8 mouse cellular contexts compared by ENCODE assay signal in the genomic region with DNA sequence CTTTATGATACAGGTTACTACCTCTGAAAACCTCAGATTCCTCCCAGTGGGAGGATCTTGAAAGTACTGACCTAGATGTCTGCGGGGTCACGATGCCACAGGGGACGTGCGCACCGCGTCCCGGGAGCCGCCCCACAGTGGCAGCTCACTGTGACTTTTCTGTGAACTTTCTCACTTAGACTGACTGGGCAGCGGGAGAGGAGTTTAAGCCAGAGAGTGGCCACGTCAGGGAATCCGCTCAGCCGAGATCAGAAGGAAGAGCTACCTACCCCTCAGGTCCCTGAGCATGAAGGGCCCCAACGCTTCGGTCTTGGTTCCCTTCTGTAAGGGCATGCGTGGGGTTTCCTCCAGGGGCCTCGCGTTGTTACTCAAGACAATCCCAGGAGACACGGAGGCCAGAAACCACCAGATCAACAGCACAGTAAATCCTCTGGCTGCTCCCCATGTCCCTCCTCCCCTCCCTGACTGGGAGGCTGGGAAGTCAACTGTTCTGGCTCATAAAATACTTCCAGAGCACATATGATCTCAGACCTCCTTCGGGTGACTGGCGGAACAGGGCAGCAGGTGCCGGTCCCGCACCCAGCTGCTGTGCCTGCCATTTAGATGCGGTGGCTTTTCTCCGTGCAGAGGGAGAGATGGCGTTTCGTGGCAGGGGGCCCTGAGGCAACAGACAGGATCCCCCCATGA. TPM values are rescaled to one million over a fixed set of nuclear protein-coding genes. Genes with fewer than 3 reads are reported as not detected.
DNase-seq lines count a peak whose midpoint lies in the region; ATAC-seq and TF ChIP-seq lines count a peak whose summit lies in the region.

No protein-coding gene starts in this region.

- ATAC-seq in forebrain, embryonic 13.5 days: peak; percentile 10; the same call in 1 of the 2 replicates
- ATAC-seq in limb, embryonic 12.5 days (ENCODE audit: insufficient number of reproducible peaks, insufficient read depth, low FRiP score, low TSS enrichment, low read depth): peak; percentile 66; the same call in 1 of the 2 replicates
- peak; percentile 64 for ATAC-seq in neural tube, embryonic 14.5 days (ENCODE audit: low read depth)

- peak overlapping the region; percentile 10; the same call in 1 of the 2 replicates for H3K9ac ChIP-seq in ES-E14 (ENCODE audit: insufficient read depth, low read depth, low read length, poor library complexity, severe bottlenecking)
- no peak overlapping the region for H3K9ac ChIP-seq in forebrain, embryonic 13.5 days
- no peak overlapping the region for H3K9ac ChIP-seq in limb, embryonic 12.5 days (replicated peaks)
- H3K9ac ChIP-seq in neural tube, embryonic 14.5 days (replicated peaks; ENCODE audit: low read depth, low read length): 0 out of 2 replicates have a peak overlapping the region, but pooled peaks have one; percentile 17

- DNase-seq in 3T3-L1 (ENCODE audit: low read depth, low spot score): peak; percentile 42
- no peak for DNase-seq in ES-E14 (ENCODE audit: low read depth, low spot score)
- DNase-seq in heart, postnatal 4 days: peak; percentile 64
- DNase-seq in frontal cortex, postnatal 36 days (ENCODE audit: low spot score in 2 of 2): no peak
- DNase-seq in left cerebral cortex, postnatal 36 days (ENCODE audit: low spot score in 2 of 2): no peak

- H3K9me3 ChIP-seq in ES-E14 (ENCODE audit: control insufficient read depth, insufficient read depth, low read depth, low read length): no peaks in the 10 kb centered on the region
- no peaks in the 10 kb centered on the region for H3K9me3 ChIP-seq in forebrain, embryonic 13.5 days (replicated peaks)
- H3K9me3 ChIP-seq in limb, embryonic 12.5 days: no peaks in the 10 kb centered on the region
- no peaks in the 10 kb centered on the region for H3K9me3 ChIP-seq in neural tube, embryonic 14.5 days (ENCODE audit: control insufficient read depth, low read length)

- H3K27ac ChIP-seq in ES-E14 (ENCODE audit: insufficient read depth, low read depth, low read length, poor library complexity, severe bottlenecking): no peak overlapping the region
- peak overlapping the region; percentile 66 for H3K27ac ChIP-seq in forebrain, embryonic 13.5 days
- H3K27ac ChIP-seq in limb, embryonic 12.5 days: peak overlapping the region; percentile 88
- H3K27ac ChIP-seq in neural tube, embryonic 14.5 days (ENCODE audit: low read depth, low read length): peak overlapping the region; percentile 52

- in situ Hi-C loops in ES-E14 (cut with MboI; ENCODE audit: low sequenced_read_pairs in 2 of 2, unreplicated experiment in 2 of 2): no loop called here

- no peaks in the 10 kb centered on the region for H3K27me3 ChIP-seq in forebrain, embryonic 13.5 days
- H3K27me3 ChIP-seq in limb, embryonic 12.5 days: no peaks in the 10 kb centered on the region
- no peaks in the 10 kb centered on the region for H3K27me3 ChIP-seq in neural tube, embryonic 14.5 days (ENCODE audit: control insufficient read depth, insufficient read depth, low read length)

- peaks cover 2 to 24% of the 10 kb centered on the region in 2 experiments; a peak in 3 of 4 replicates for H3K4me1 ChIP-seq in ES-E14 (ENCODE audit: control insufficient read depth in 2 of 2, insufficient read depth in 2 of 2, low read length in 2 of 2, poor library complexity in 1 of 2)
- H3K4me1 ChIP-seq in forebrain, embryonic 13.5 days: peaks cover 27% of the 10 kb centered on the region
- H3K4me1 ChIP-seq in limb, embryonic 12.5 days (replicated peaks): peaks cover 60% of the 10 kb centered on the region
- H3K4me1 ChIP-seq in neural tube, embryonic 14.5 days (ENCODE audit: control insufficient read depth, insufficient read depth, low read length): peaks cover 29% of the 10 kb centered on the region

- no peaks in the 10 kb centered on the region for H3K36me3 ChIP-seq in ES-E14 (ENCODE audit: control insufficient read depth, insufficient read depth, low read length, poor library complexity, severe bottlenecking)
- H3K36me3 ChIP-seq in forebrain, embryonic 13.5 days (ENCODE audit: poor library complexity, severe bottlenecking): peaks cover 29% of the 10 kb centered on the region
- peaks cover 36% of the 10 kb centered on the region for H3K36me3 ChIP-seq in limb, embryonic 12.5 days
- peaks cover 3% of the 10 kb centered on the region; the same call in 1 of the 2 replicates for H3K36me3 ChIP-seq in neural tube, embryonic 14.5 days (ENCODE audit: control insufficient read depth, insufficient read depth, low read length)

- H3K4me3 ChIP-seq in ES-E14 (ENCODE audit: insufficient read depth in 1 of 2, low read depth in 1 of 2, low read length in 2 of 2, poor library complexity in 1 of 2, severe bottlenecking in 1 of 2): no peak overlapping the region
- H3K4me3 ChIP-seq in forebrain, embryonic 13.5 days: no peak overlapping the region
- 0 out of 2 replicates have a peak overlapping the region, but pooled peaks have one; percentile 11 for H3K4me3 ChIP-seq in limb, embryonic 12.5 days (replicated peaks)
- no peak overlapping the region for H3K4me3 ChIP-seq in neural tube, embryonic 14.5 days (ENCODE audit: low read depth, low read length)

- H3K4me2 ChIP-seq in forebrain, embryonic 13.5 days: no peak overlapping the region
- H3K4me2 ChIP-seq in limb, embryonic 12.5 days: peak overlapping the region; percentile 36
- H3K4me2 ChIP-seq in neural tube, embryonic 14.5 days (ENCODE audit: low read depth, low read length): peak overlapping the region; percentile 17

- WGBS in forebrain, embryonic 13.5 days: 72% methylated on average over 26 of the region's 26 CpGs
- WGBS in limb, embryonic 12.5 days: 25% methylated on average over 26 of the region's 26 CpGs
- 34% methylated on average over 26 of the region's 26 CpGs for WGBS in neural tube, embryonic 14.5 days

- intact Hi-C loops in left cerebral cortex, postnatal 36 days (cut with DNase I): no loop called here

TF ChIP-seq in ES-E14, 5 proteins besides CTCF, POLR2A, EP300 and RAD21:
- TF ChIP-seq ZC3H11A (IDR thresholded peaks at IDR 0.05; ENCODE audit: borderline replicate concordance, low read depth, low read length) (no peak), ZNF384 (IDR thresholded peaks at IDR 0.05; ENCODE audit: low read depth, low read length) (no peak), HCFC1 (IDR thresholded peaks at IDR 0.05; ENCODE audit: borderline replicate concordance, insufficient read depth, low read length) (no peak), MAFK (IDR thresholded peaks at IDR 0.05; ENCODE audit: insufficient read depth, low read depth, low read length) (no peak), CHD2 (IDR thresholded peaks at IDR 0.05; ENCODE audit: low read depth, low read length) (no peak)

RNA-seq across cellular contexts. Expression of a gene that starts 9.1 kb away (rescaled TPM):
- 14.2 and 14.9 TPM in 2 replicates for total RNA-seq in ES-E14 (2012; rRNA removed)
- polyA plus RNA-seq in forebrain, embryonic 13.5 days (2015; fragmentation: Nextera tagmentation; extraction: Ambion mirVana): 14.8 and 15.8 TPM in 2 replicates
- total RNA-seq in heart, postnatal 4 days (2021): 10 to 100 TPM; 31.6 to 34.2 TPM
- polyA plus RNA-seq in limb, embryonic 12.5 days (2016; fragmentation: Nextera tagmentation; extraction: Ambion mirVana): 16.7 and 17.2 TPM in 2 replicates
- polyA plus RNA-seq in neural tube, embryonic 14.5 days (2014; fragmentation: Nextera tagmentation; extraction: Ambion mirVana): 14.8 and 18.5 TPM in 2 replicates
- 10 to 100 TPM; 32.9 to 36.0 TPM for total RNA-seq in left cerebral cortex, postnatal 36 days (2021)

RNA-seq across cellular contexts. Expression of a gene that starts 9.5 kb away (rescaled TPM):
- 0.16 TPM in 1 of 2 replicates, not detected in the other for total RNA-seq in ES-E14 (2012; rRNA removed)
- 1.1 and 2.3 TPM in 2 replicates for polyA plus RNA-seq in forebrain, embryonic 13.5 days (2015; fragmentation: Nextera tagmentation; extraction: Ambion mirVana)
- total RNA-seq in heart, postnatal 4 days (2021): not detected
- 0.64 and 0.93 TPM in 2 replicates for polyA plus RNA-seq in limb, embryonic 12.5 days (2016; fragmentation: Nextera tagmentation; extraction: Ambion mirVana)
- polyA plus RNA-seq in neural tube, embryonic 14.5 days (2014; fragmentation: Nextera tagmentation; extraction: Ambion mirVana): 0.62 and 1.3 TPM in 2 replicates
- 1 to 10 TPM in 1 of 2 experiments, under 1 TPM in 1; 0.81 to 1.1 TPM for total RNA-seq in left cerebral cortex, postnatal 36 days (2021)

RNA-seq across cellular contexts. Expression of a gene that starts 33.0 kb away (rescaled TPM):
- 20.6 and 23.7 TPM in 2 replicates for total RNA-seq in ES-E14 (2012; rRNA removed)
- 19.0 TPM in 2 replicates for polyA plus RNA-seq in forebrain, embryonic 13.5 days (2015; fragmentation: Nextera tagmentation; extraction: Ambion mirVana)
- 10 to 100 TPM; 10.7 to 10.8 TPM for total RNA-seq in heart, postnatal 4 days (2021)
- 16.9 and 19.1 TPM in 2 replicates for polyA plus RNA-seq in limb, embryonic 12.5 days (2016; fragmentation: Nextera tagmentation; extraction: Ambion mirVana)
- 21.6 and 26.5 TPM in 2 replicates for polyA plus RNA-seq in neural tube, embryonic 14.5 days (2014; fragmentation: Nextera tagmentation; extraction: Ambion mirVana)
- total RNA-seq in left cerebral cortex, postnatal 36 days (2021): 10 to 100 TPM; 35.7 to 36.3 TPM

RNA-seq across cellular contexts. Expression of a gene that starts 33.2 kb away (rescaled TPM):
- 90.7 and 108 TPM in 2 replicates for total RNA-seq in ES-E14 (2012; rRNA removed)
- polyA plus RNA-seq in forebrain, embryonic 13.5 days (2015; fragmentation: Nextera tagmentation; extraction: Ambion mirVana): 45.3 and 48.0 TPM in 2 replicates
- 10 to 100 TPM; 30.8 to 32.0 TPM for total RNA-seq in heart, postnatal 4 days (2021)
- 48.8 and 50.3 TPM in 2 replicates for polyA plus RNA-seq in limb, embryonic 12.5 days (2016; fragmentation: Nextera tagmentation; extraction: Ambion mirVana)
- 23.2 and 27.7 TPM in 2 replicates for polyA plus RNA-seq in neural tube, embryonic 14.5 days (2014; fragmentation: Nextera tagmentation; extraction: Ambion mirVana)
- total RNA-seq in left cerebral cortex, postnatal 36 days (2021): 10 to 100 TPM; 36.9 to 43.1 TPM

RNA-seq across cellular contexts. Expression of a gene that starts 54.7 kb away (rescaled TPM):
- total RNA-seq in ES-E14 (2012; rRNA removed): not detected in 2 replicates
- polyA plus RNA-seq in forebrain, embryonic 13.5 days (2015; fragmentation: Nextera tagmentation; extraction: Ambion mirVana): 0.65 TPM in 1 of 2 replicates, not detected in the other
- not detected for total RNA-seq in heart, postnatal 4 days (2021)
- not detected in 2 replicates for polyA plus RNA-seq in limb, embryonic 12.5 days (2016; fragmentation: Nextera tagmentation; extraction: Ambion mirVana)
- polyA plus RNA-seq in neural tube, embryonic 14.5 days (2014; fragmentation: Nextera tagmentation; extraction: Ambion mirVana): 0.46 TPM in 1 of 2 replicates, not detected in the other
- total RNA-seq in left cerebral cortex, postnatal 36 days (2021): not detected

Comparison
In these comparisons a context has a peak if more than half of its experiments do, and no peak if none do; other contexts are left out.
1. DNase-seq: peak in 3T3-L1 (single experiment) and heart, postnatal 4 days (single experiment); none in ES-E14 (single experiment), frontal cortex, postnatal 36 days (0 of 2) and left cerebral cortex, postnatal 36 days (0 of 2).
2. H3K9ac ChIP-seq: peak in ES-E14 (single experiment) and neural tube, embryonic 14.5 days (single experiment); none in forebrain, embryonic 13.5 days (single experiment) and limb, embryonic 12.5 days (single experiment).
3. ATAC-seq: peak in every context shown above with its lines; median percentile 66 in limb, embryonic 12.5 days; 64 in neural tube, embryonic 14.5 days; 10 in forebrain, embryonic 13.5 days.